11 mouse cellular contexts compared by ENCODE assay signal in the genomic region with DNA sequence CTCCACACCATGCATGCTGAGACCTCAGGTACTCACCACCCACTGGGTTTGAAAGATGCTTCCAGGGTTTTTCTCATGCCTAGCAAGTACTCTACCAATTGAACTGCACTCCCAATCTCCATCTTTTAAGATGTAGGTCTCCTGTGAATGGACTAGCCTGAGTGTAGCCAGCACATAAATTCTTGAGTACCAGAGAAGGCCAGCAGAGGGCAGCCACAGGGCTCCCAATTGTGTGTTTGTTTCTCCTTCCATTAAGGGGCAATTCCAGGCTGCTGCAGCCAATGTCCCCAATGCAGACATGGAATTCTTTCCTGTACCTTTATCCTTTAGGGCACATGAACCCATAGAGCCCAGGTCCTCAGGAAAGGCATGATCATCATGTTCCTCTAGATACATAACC. TPM values are rescaled to one million over a fixed set of nuclear protein-coding genes. Genes with fewer than 3 reads are reported as not detected.
DNase-seq lines count a peak whose midpoint lies in the region; TF ChIP-seq lines count a peak whose summit lies in the region.
"Had no signal": no experiment of that assay in that cellular context is flagged by ENCODE, and none has a peak within 500 bp of the region (broad histone marks: within the 10 kb centered on the region; RNA-seq: fewer than 3 reads in every experiment).

No protein-coding gene starts in this region.

- no peak for DNase-seq in cerebellum, adult 2 months
- no peak for DNase-seq in cerebellum, adult 11-12 months
- no peak for DNase-seq in liver, adult 2 months (ENCODE audit: extremely low read depth, low read depth, low spot score)
- DNase-seq in liver: no peak
- DNase-seq in WW6 (ENCODE audit: low read depth, low spot score): peak; percentile 9
- peak; percentile 26 to 32 for DNase-seq in frontal cortex, postnatal 25 days (ENCODE audit: low spot score in 2 of 2)
- DNase-seq in lung, adult 18-20 months: peak; percentile 25 to 37
- peak; percentile 57 for DNase-seq in right cerebral cortex, postnatal 4 days

- H3K36me3 ChIP-seq in liver, adult 2 months (ENCODE audit: control insufficient read depth, insufficient read depth, low read length): no peaks in the 10 kb centered on the region
- H3K36me3 ChIP-seq: G1E; neural tube, embryonic 12.5 days had no signal

- no peak for TF ChIP-seq POLR2A in cerebellum, adult 2 months (IDR thresholded peaks at IDR 0.05; ENCODE audit: borderline replicate concordance, insufficient read depth, low read length)
- no peak for TF ChIP-seq POLR2A in liver, adult 2 months (IDR thresholded peaks at IDR 0.05; ENCODE audit: extremely low read depth, insufficient read depth, low read length)

- peak; percentile 39; the same call in 1 of the 2 replicates for TF ChIP-seq CTCF in cerebellum, adult 2 months (IDR thresholded peaks at IDR 0.05; ENCODE audit: borderline replicate concordance, insufficient read depth, low read depth, low read length)
- peak; percentile 53; the same call in 1 of the 2 replicates for TF ChIP-seq CTCF in liver, adult 2 months (IDR thresholded peaks at IDR 0.05; ENCODE audit: low read depth, low read length)

- no peaks in the 10 kb centered on the region for H3K79me2 ChIP-seq in liver, adult 2 months (ENCODE audit: control insufficient read depth, insufficient read depth, low read length)

- no peak overlapping the region for H3K27ac ChIP-seq in cerebellum, adult 2 months (ENCODE audit: insufficient read depth, low read length)
- H3K27ac ChIP-seq in liver, adult 2 months (replicated peaks; ENCODE audit: insufficient read depth, low read depth, low read length): no peak overlapping the region
- H3K27ac ChIP-seq: neural tube, embryonic 12.5 days had no signal

- no peaks in the 10 kb centered on the region for H3K27me3 ChIP-seq in cerebellum, adult 2 months (ENCODE audit: control insufficient read depth, insufficient read depth, low read length)
- H3K27me3 ChIP-seq in liver, adult 2 months (ENCODE audit: control insufficient read depth, insufficient read depth, low read length): no peaks in the 10 kb centered on the region
- H3K27me3 ChIP-seq: neural tube, embryonic 12.5 days had no signal

- no peak overlapping the region for H3K4me3 ChIP-seq in cerebellum, adult 2 months (replicated peaks; ENCODE audit: insufficient read depth, low read depth, low read length)
- H3K4me3 ChIP-seq in liver, adult 2 months (ENCODE audit: insufficient read depth, low read depth, low read length): no peak overlapping the region
- H3K4me3 ChIP-seq: neural tube, embryonic 12.5 days had no signal

- no peak overlapping the region for H3K9ac ChIP-seq in liver, adult 2 months (ENCODE audit: low read depth, low read length)
- H3K9ac ChIP-seq: neural tube, embryonic 12.5 days had no signal

- H3K4me1 ChIP-seq in cerebellum, adult 2 months (ENCODE audit: control insufficient read depth, insufficient read depth, low read length): no peaks in the 10 kb centered on the region
- no peaks in the 10 kb centered on the region; the same call in 1 of the 2 replicates for H3K4me1 ChIP-seq in liver, adult 2 months (ENCODE audit: control insufficient read depth, insufficient read depth, low read length)
- H3K4me1 ChIP-seq: neural tube, embryonic 12.5 days had no signal

RNA-seq across cellular contexts. Expression of a gene that starts 4.1 kb away (rescaled TPM):
- 0.07 and 0.10 TPM in 2 replicates for polyA plus RNA-seq in cerebellum, adult 2 months (2012; rRNA removed)
- total RNA-seq in liver, adult 2 months (2014; rRNA removed): 1.3 and 1.7 TPM in 2 replicates
- polyA plus RNA-seq in liver, adult 2 months (2012; rRNA removed): 0.45 and 1.2 TPM in 2 replicates
- polyA plus RNA-seq: G1E; neural tube, embryonic 12.5 days had no signal

RNA-seq across cellular contexts. Expression of a gene that starts 7.9 kb away (rescaled TPM):
- 0.10 TPM in 1 of 2 replicates, not detected in the other for polyA plus RNA-seq in cerebellum, adult 2 months (2012; rRNA removed)
- not detected in 2 replicates for total RNA-seq in liver, adult 2 months (2014; rRNA removed)
- polyA plus RNA-seq in liver, adult 2 months (2012; rRNA removed): not detected in 2 replicates
- total RNA-seq: G1E had no signal
- polyA plus RNA-seq: G1E; heart, embryonic 16.5 days had no signal

RNA-seq across cellular contexts. Expression of a gene that starts 38.3 kb away (rescaled TPM):
- polyA plus RNA-seq in cerebellum, adult 2 months (2012; rRNA removed): 14.8 and 16.2 TPM in 2 replicates
- 3.5 and 5.6 TPM in 2 replicates for total RNA-seq in liver, adult 2 months (2014; rRNA removed)
- polyA plus RNA-seq in liver, adult 2 months (2012; rRNA removed): 30.9 and 44.1 TPM in 2 replicates
- total RNA-seq: G1E had no signal
- polyA plus RNA-seq: G1E had no signal

RNA-seq across cellular contexts. Expression of a gene that starts 38.8 kb away (rescaled TPM):
- polyA plus RNA-seq in cerebellum, adult 2 months (2012; rRNA removed): 0.46 and 0.65 TPM in 2 replicates
- total RNA-seq in liver, adult 2 months (2014; rRNA removed): 0.07 TPM in 1 of 2 replicates, not detected in the other
- not detected in 2 replicates for polyA plus RNA-seq in liver, adult 2 months (2012; rRNA removed)
- total RNA-seq: G1E had no signal
- polyA plus RNA-seq: G1E had no signal

Comparison
In these comparisons a context has a peak if more than half of its experiments do, and no peak if none do; other contexts are left out.
1. DNase-seq: peak in WW6 (single experiment), frontal cortex, postnatal 25 days (2 of 2), lung, adult 18-20 months (2 of 2) and right cerebral cortex, postnatal 4 days (single experiment); none in cerebellum, adult 2 months (0 of 2), cerebellum, adult 11-12 months (single experiment), liver, adult 2 months (single experiment) and liver (single experiment).